Mouse (Mus musculus): ENCODE measurements around the gene Krtap13.

- TF ChIP-seq EP300 (IDR thresholded peaks at IDR 0.05; ENCODE audit: low read depth in 1 of 2, low read length in 2 of 2) (no peak), CTCF (IDR thresholded peaks at IDR 0.05 in 2 of 3, conservative IDR thresholded peaks at IDR 0.05 in 1 of 3; ENCODE audit: control insufficient read depth in 1 of 3, insufficient read depth in 1 of 3, low read depth in 2 of 3, low read length in 3 of 3, poor library complexity in 1 of 3, severe bottlenecking in 1 of 3) (no peak), KAT2A (conservative IDR thresholded peaks at IDR 0.05; ENCODE audit: low read depth, low read length) (no peak), USF1 (IDR thresholded peaks at IDR 0.05; ENCODE audit: low read depth, low read length) (no peak), ZC3H11A (IDR thresholded peaks at IDR 0.05; ENCODE audit: low read depth, low read length) (no peak), ZMIZ1 (IDR thresholded peaks at IDR 0.05; ENCODE audit: low read depth, low read length) (no peak), TAL1 (IDR thresholded peaks at IDR 0.05; ENCODE audit: low read length) (no peak), GABPA (IDR thresholded peaks at IDR 0.05; ENCODE audit: low read depth, low read length) (no peak), HCFC1 (IDR thresholded peaks at IDR 0.05; ENCODE audit: low read depth, low read length) (no peak), POLR2A (IDR thresholded peaks at IDR 0.05; ENCODE audit: control insufficient read depth in 1 of 2, insufficient read depth in 1 of 2, low read depth in 1 of 2, low read length in 2 of 2, poor library complexity in 1 of 2) (no peak), NELFE (IDR thresholded peaks at IDR 0.05; ENCODE audit: low read depth, low read length) (no peak), TCF12 (IDR thresholded peaks at IDR 0.05; ENCODE audit: low read depth, low read length) (no peak), GATA1 (IDR thresholded peaks at IDR 0.05; ENCODE audit: low read depth, low read length) (no peak)
Measured at GRCm38 (mm10) chr16:88786786-88787185, 35.4 kb upstream of the Krtap13 start.

Measured in MEL (cell line).